Mouse (Mus musculus) ES-E14 (cell line): ENCODE results near the gene Sh3glb2.

Experiments
- CHD2 ChIP-seq: IDR thresholded peaks from 2 replicates; pipeline ENCODE4 v1.6.1; 2014; ENCODE audit warnings: mild to moderate bottlenecking, low read depth, low read length, inconsistent platforms
- HCFC1 ChIP-seq: IDR thresholded peaks from 2 replicates; pipeline ENCODE4 v1.6.1; 2012; ENCODE audit warnings: low read length, inconsistent platforms, borderline replicate concordance; ENCODE audit not compliant: insufficient read depth

- TF ChIP-seq HCFC1 (no peak), CHD2 (no peak)
Measured at GRCm38 (mm10) chr2:30402351-30402826, 43.3 kb upstream of the Sh3glb2 start.
